Mouse (Mus musculus) brain, embryonic 14.5 days (tissue): Measurements from ENCODE around the gene Nkx2-2.

Experiments
- CTCF ChIP-seq: fragments of 200-500 bp; IDR thresholded peaks from 2 replicates; pipeline ENCODE4 v1.5.1; 2012; ENCODE audit warnings: inconsistent platforms, mild to moderate bottlenecking, moderate library complexity, borderline replicate concordance; ENCODE audit not compliant: insufficient read depth, insufficient read length; ENCODE audit errors: extremely low read depth
- POLR2A ChIP-seq: fragments of 200-500 bp; IDR thresholded peaks from 2 replicates; pipeline ENCODE4 v1.6.1; 2012; ENCODE audit warnings: mild to moderate bottlenecking, inconsistent platforms, borderline replicate concordance; ENCODE audit not compliant: poor library complexity, insufficient read depth, insufficient read length, severe bottlenecking; ENCODE audit errors: extremely low read depth

DNA sequence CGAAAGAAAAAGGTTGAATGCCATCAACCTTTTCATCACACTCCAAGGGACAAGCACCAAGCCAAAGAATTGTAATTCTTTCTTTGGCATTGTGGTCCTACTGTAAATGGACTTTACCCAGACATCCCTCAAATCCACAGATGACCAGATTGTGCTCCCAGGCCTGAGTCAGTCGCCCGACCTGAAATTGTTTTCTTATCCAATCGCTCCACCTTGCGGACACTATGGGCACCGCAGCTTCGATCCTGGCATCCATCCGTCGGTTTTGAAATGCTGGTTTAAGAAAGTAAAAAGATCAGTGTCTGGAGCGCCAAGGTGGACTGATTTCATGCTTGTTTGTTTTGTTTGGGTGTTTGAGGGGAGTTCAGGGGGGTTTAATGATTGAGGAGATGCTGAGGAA is 16.4 kb downstream of the Nkx2-2 start:
- TF ChIP-seq POLR2A (no peak), CTCF (peak; percentile 94)
